Mouse (Mus musculus): Measurements from ENCODE around the gene Dpp9. TPM values are rescaled to one million over a fixed set of nuclear protein-coding genes. Genes with fewer than 3 reads are reported as not detected.

The Dpp9 gene
- total and polyA plus RNA-seq, 2 experiments = 10.7 to 55.4 TPM

- H3K27me3 ChIP-seq (ENCODE audit: control insufficient read depth, insufficient read depth, low read length) = no peaks in the 10 kb centered on the region
- H3K36me3 ChIP-seq (ENCODE audit: control insufficient read depth, insufficient read depth, low read length) = no peaks in the 10 kb centered on the region
- 20% methylated on average over 3 of the region's 3 CpGs for WGBS
- TF ChIP-seq POLR2A (IDR thresholded peaks at IDR 0.05; ENCODE audit: extremely low read depth, insufficient read depth, low read length) (no peak), CTCF (IDR thresholded peaks at IDR 0.05; ENCODE audit: low read depth, low read length) (no peak)
- H3K79me2 ChIP-seq (ENCODE audit: control insufficient read depth, insufficient read depth, low read length) = peaks cover 14% of the 10 kb centered on the region
- H3K4me3 ChIP-seq (ENCODE audit: insufficient read depth, low read depth, low read length) = no peak overlapping the region
- no peak overlapping the region; the same call in 1 of the 2 replicates for H3K9ac ChIP-seq (ENCODE audit: low read depth, low read length)
- H3K4me1 ChIP-seq (ENCODE audit: control insufficient read depth, insufficient read depth, low read length) = peaks cover 33% of the 10 kb centered on the region
- DNase-seq (ENCODE audit: extremely low read depth, low read depth, low spot score) = peak; percentile 48
- H3K27ac ChIP-seq (replicated peaks; ENCODE audit: insufficient read depth, low read depth, low read length) = peak overlapping the region; percentile 97
Measured at GRCm38 (mm10) chr17:56164510-56164909, 54.2 kb downstream of the Dpp9 start.

- Histone ChIP-seq H3K4me1 (ENCODE audit: control insufficient read depth, insufficient read depth, low read length) (peaks cover 26% of the 10 kb centered on the region), H3K36me3 (ENCODE audit: control insufficient read depth, insufficient read depth, low read length) (no peaks in the 10 kb centered on the region), H3K27me3 (ENCODE audit: control insufficient read depth, insufficient read depth, low read length) (no peaks in the 10 kb centered on the region), H3K27ac (replicated peaks; ENCODE audit: insufficient read depth, low read depth, low read length) (peak overlapping the region; percentile 97), H3K4me3 (ENCODE audit: insufficient read depth, low read depth, low read length) (peak overlapping the region; percentile 60), H3K9ac (ENCODE audit: low read depth, low read length) (peak overlapping the region; percentile 76), H3K79me2 (ENCODE audit: control insufficient read depth, insufficient read depth, low read length) (peaks cover 14% of the 10 kb centered on the region)
- TF ChIP-seq POLR2A (IDR thresholded peaks at IDR 0.05; ENCODE audit: extremely low read depth, insufficient read depth, low read length) (no peak), CTCF (IDR thresholded peaks at IDR 0.05; ENCODE audit: low read depth, low read length) (no peak)
- 17% methylated on average over 6 of the region's 6 CpGs for WGBS
- peak; percentile 95 for DNase-seq (ENCODE audit: extremely low read depth, low read depth, low spot score)
Measured at GRCm38 (mm10) chr17:56163523-56164102, 55.1 kb downstream of the Dpp9 start.

- TF ChIP-seq CTCF (IDR thresholded peaks at IDR 0.05; ENCODE audit: low read depth, low read length) (no peak), POLR2A (IDR thresholded peaks at IDR 0.05; ENCODE audit: extremely low read depth, insufficient read depth, low read length) (peak; percentile 73; the same call in 1 of the 2 replicates)
- WGBS = 2% methylated on average over 30 of the region's 30 CpGs
- DNase-seq (ENCODE audit: extremely low read depth, low read depth, low spot score) = peak; percentile 88
- peaks cover 6% of the 10 kb centered on the region for H3K79me2 ChIP-seq (ENCODE audit: control insufficient read depth, insufficient read depth, low read length)
- H3K4me1 ChIP-seq (ENCODE audit: control insufficient read depth, insufficient read depth, low read length) = peaks cover 17% of the 10 kb centered on the region
- no peaks in the 10 kb centered on the region for H3K27me3 ChIP-seq (ENCODE audit: control insufficient read depth, insufficient read depth, low read length)
- H3K27ac ChIP-seq (replicated peaks; ENCODE audit: insufficient read depth, low read depth, low read length) = peak within 1 kb of the TSS; percentile 97
- H3K36me3 ChIP-seq (ENCODE audit: control insufficient read depth, insufficient read depth, low read length) = no peaks in the 10 kb centered on the region
- peak within 1 kb of the TSS; percentile 76 for H3K9ac ChIP-seq (ENCODE audit: low read depth, low read length)
- H3K4me3 ChIP-seq (ENCODE audit: insufficient read depth, low read depth, low read length) = peak within 1 kb of the TSS; percentile 60
Measured at GRCm38 (mm10) chr17:56162231-56162774, 56.4 kb downstream of the Dpp9 start, which contains the start of gene Tnfaip8l1. Gene Tnfaip8l1, plus strand, starts transcription at chr17:56162477.

GRCm38 (mm10) chr17:56159729-56160128, 59.0 kb downstream of the Dpp9 start:
- H3K9ac ChIP-seq (ENCODE audit: low read depth, low read length) = no peak overlapping the region

GRCm38 (mm10) chr17:56153643-56154042, 65.1 kb downstream of the Dpp9 start:
- no peak for TF ChIP-seq CTCF (IDR thresholded peaks at IDR 0.05; ENCODE audit: low read depth, low read length)
- TF ChIP-seq POLR2A (IDR thresholded peaks at IDR 0.05; ENCODE audit: extremely low read depth, insufficient read depth, low read length) = no peak
- Histone ChIP-seq H3K9ac (ENCODE audit: low read depth, low read length) (no peak overlapping the region), H3K27me3 (ENCODE audit: control insufficient read depth, insufficient read depth, low read length) (peaks cover 5% of the 10 kb centered on the region), H3K4me1 (ENCODE audit: control insufficient read depth, insufficient read depth, low read length) (peaks cover 2% of the 10 kb centered on the region; the same call in 1 of the 2 replicates), H3K27ac (replicated peaks; ENCODE audit: insufficient read depth, low read depth, low read length) (no peak overlapping the region), H3K36me3 (ENCODE audit: control insufficient read depth, insufficient read depth, low read length) (no peaks in the 10 kb centered on the region), H3K79me2 (ENCODE audit: control insufficient read depth, insufficient read depth, low read length) (no peaks in the 10 kb centered on the region), H3K4me3 (ENCODE audit: insufficient read depth, low read depth, low read length) (no peak overlapping the region)
- 22% methylated on average over 9 of the region's 9 CpGs for WGBS
- peak; percentile 78 for DNase-seq (ENCODE audit: extremely low read depth, low read depth, low spot score)

More at GRCm38 (mm10) chr17:56159729-56160128, 59.0 kb downstream of the Dpp9 start:
- Histone ChIP-seq H3K36me3 (ENCODE audit: control insufficient read depth, insufficient read depth, low read length) (no peaks in the 10 kb centered on the region), H3K27ac (replicated peaks; ENCODE audit: insufficient read depth, low read depth, low read length) (no peak overlapping the region), H3K4me1 (ENCODE audit: control insufficient read depth, insufficient read depth, low read length) (peaks cover 8% of the 10 kb centered on the region; the same call in 1 of the 2 replicates), H3K27me3 (ENCODE audit: control insufficient read depth, insufficient read depth, low read length) (no peaks in the 10 kb centered on the region), H3K79me2 (ENCODE audit: control insufficient read depth, insufficient read depth, low read length) (no peaks in the 10 kb centered on the region; the same call in 1 of the 2 replicates), H3K4me3 (ENCODE audit: insufficient read depth, low read depth, low read length) (no peak overlapping the region)
- peak; percentile 53 for DNase-seq (ENCODE audit: extremely low read depth, low read depth, low spot score)
- 3% methylated on average over 9 of the region's 9 CpGs for WGBS
- TF ChIP-seq CTCF (IDR thresholded peaks at IDR 0.05; ENCODE audit: low read depth, low read length) (peak; percentile 98), POLR2A (IDR thresholded peaks at IDR 0.05; ENCODE audit: extremely low read depth, insufficient read depth, low read length) (no peak)

GRCm38 (mm10) chr17:56149897-56150296, 68.8 kb downstream of the Dpp9 start:
- H3K36me3 ChIP-seq (ENCODE audit: control insufficient read depth, insufficient read depth, low read length) = no peaks in the 10 kb centered on the region
- H3K4me1 ChIP-seq (ENCODE audit: control insufficient read depth, insufficient read depth, low read length) = peaks cover 2% of the 10 kb centered on the region; the same call in 1 of the 2 replicates
- no peak for TF ChIP-seq POLR2A (IDR thresholded peaks at IDR 0.05; ENCODE audit: extremely low read depth, insufficient read depth, low read length)
- H3K79me2 ChIP-seq (ENCODE audit: control insufficient read depth, insufficient read depth, low read length) = no peaks in the 10 kb centered on the region
- no peak overlapping the region for H3K4me3 ChIP-seq (ENCODE audit: insufficient read depth, low read depth, low read length)
- no peak for DNase-seq (ENCODE audit: extremely low read depth, low read depth, low spot score)
- WGBS = 69% methylated on average over 2 of the region's 2 CpGs
- H3K27ac ChIP-seq (replicated peaks; ENCODE audit: insufficient read depth, low read depth, low read length) = no peak overlapping the region
- no peak overlapping the region for H3K9ac ChIP-seq (ENCODE audit: low read depth, low read length)
- H3K27me3 ChIP-seq (ENCODE audit: control insufficient read depth, insufficient read depth, low read length) = peaks cover 10% of the 10 kb centered on the region

Data from liver, adult 2 months (tissue).